Mouse (Mus musculus) bone marrow, adult 2 months (tissue): Measurements from ENCODE around the gene Sdk2. TPM values are rescaled to one million over a fixed set of nuclear protein-coding genes. Genes with fewer than 3 reads are reported as not detected.

ENCODE experiments used
- H3K27ac ChIP-seq: fragments of 200-500 bp; 2 replicates; pipeline ENCODE4 v1.5.1; 2012; ENCODE audit warnings: low read depth, mild to moderate bottlenecking, control low read depth, inconsistent platforms, low read length; ENCODE audit not compliant: control insufficient read depth, poor library complexity, insufficient read depth
- H3K4me1 ChIP-seq: fragments of 200-500 bp; 2 replicates; pipeline ENCODE4 v1.6.1; 2011; ENCODE audit warnings: low read length; ENCODE audit not compliant: control insufficient read depth, insufficient read depth
- H3K4me3 ChIP-seq: fragments of 200-500 bp; replicated peaks from 2 replicates; pipeline ENCODE3; 2011; ENCODE audit warnings: mild to moderate bottlenecking, low read depth, low read length, control low read depth; ENCODE audit not compliant: control insufficient read depth
- CTCF ChIP-seq: fragments of 200-500 bp; IDR thresholded peaks from 2 replicates; pipeline ENCODE4 v1.5.1; 2011; ENCODE audit warnings: low read length, control low read depth; ENCODE audit not compliant: control insufficient read depth, insufficient read depth
- POLR2A ChIP-seq: fragments of 200-500 bp; IDR thresholded peaks from 2 replicates; pipeline ENCODE4 v1.6.1; 2011; ENCODE audit warnings: low read depth, mild to moderate bottlenecking, control low read depth, low read length, borderline replicate concordance; ENCODE audit not compliant: control insufficient read depth
- WGBS: fragments of 180-500 bp; shearing (Covaris S2); methylation state at CpG from one replicate; pipeline ENCODE4 v1.1.7; 2018; 5-methylcytosine and 5-hydroxymethylcytosine counted together
- polyA plus RNA-seq: library from polyadenylated mRNA; stranded (reverse); fragments of >200 nt; gene quantifications from 2 replicates; pipeline ENCODE4 v1.2.4, GENCODE M21; 2011; ENCODE audit warnings: low replicate concordance; ENCODE audit not compliant: missing spikeins, insufficient read depth, insufficient read length

Sdk2 gene
- polyA plus RNA-seq, 1 experiment = 0.17 TPM

GRCm38 (mm10) chr11:114016889-114017392 is 49.9 kb downstream of the Sdk2 start:
- no peak overlapping the region for H3K4me3 ChIP-seq
- H3K27ac ChIP-seq = no peak overlapping the region
- H3K4me1 ChIP-seq = no peaks in the 10 kb centered on the region
- WGBS = 64% methylated on average over 14 of the region's 14 CpGs
- no peak for TF ChIP-seq CTCF
- TF ChIP-seq POLR2A = no peak

DNA sequence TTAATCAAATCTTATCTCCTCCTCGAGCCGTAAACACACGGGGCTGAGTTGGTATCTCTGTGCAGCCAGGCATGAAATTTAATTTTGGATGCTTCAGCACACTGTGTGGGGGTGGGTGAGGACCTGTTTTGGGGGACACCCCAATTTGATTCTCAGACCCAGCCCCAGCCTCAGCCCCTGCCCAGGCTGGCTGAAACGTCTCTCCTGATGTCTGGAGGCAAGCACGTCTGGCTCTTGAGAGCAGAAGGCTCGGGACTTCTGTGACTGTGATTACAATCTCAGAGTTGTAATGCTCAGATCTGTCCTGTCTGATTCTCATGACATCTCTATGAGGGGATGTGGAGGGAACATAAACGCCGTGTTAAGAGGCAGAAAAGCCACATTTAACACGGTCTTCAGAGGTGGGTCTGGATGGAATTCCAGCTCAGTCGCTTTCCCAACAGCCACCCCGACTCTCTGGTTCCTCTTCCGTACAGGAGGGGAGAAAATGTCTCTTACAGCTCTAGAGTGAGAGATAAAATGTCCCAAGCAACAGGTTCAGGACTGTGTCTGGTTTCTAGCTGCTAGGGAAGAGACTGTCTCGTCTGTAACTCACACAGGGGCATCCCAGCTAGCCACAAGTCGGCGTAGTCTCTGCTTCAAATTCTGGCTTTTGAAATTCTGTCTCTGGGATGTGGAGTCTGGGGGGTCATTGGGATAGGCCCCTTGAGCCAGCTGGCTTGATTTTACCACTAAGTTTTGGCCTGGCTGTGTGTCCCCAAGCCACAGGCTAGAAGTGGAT is 50.5 kb downstream of the Sdk2 start:
- WGBS = 52% methylated on average over 15 of the region's 15 CpGs
- H3K4me1 ChIP-seq = no peaks in the 10 kb centered on the region
- TF ChIP-seq POLR2A = no peak
- TF ChIP-seq CTCF = no peak
- no peak overlapping the region for H3K4me3 ChIP-seq
- H3K27ac ChIP-seq = no peak overlapping the region

DNA sequence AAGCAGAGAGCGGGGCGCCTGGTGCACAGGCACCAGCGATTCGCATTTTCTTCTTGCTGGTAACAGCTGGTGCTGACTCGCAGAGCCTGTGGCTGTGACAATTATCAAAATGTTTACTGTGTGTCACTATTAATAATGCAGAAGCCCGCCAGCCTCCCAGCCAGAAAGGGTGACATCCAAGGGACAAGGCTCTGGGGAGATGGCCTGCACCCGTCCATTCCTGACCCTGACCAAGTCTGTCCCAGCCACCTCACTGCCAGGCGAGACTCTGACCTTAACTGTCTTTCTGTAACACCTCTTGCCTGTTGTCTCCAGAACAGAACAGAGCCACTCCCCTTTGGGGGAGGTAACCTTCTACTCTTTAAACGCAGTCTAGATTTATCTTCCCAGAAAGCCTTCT is 55.3 kb downstream of the Sdk2 start:
- no peak overlapping the region for H3K4me3 ChIP-seq
- H3K27ac ChIP-seq = no peak overlapping the region
- no peak for TF ChIP-seq CTCF
- no peak for TF ChIP-seq POLR2A
- WGBS = 73% methylated on average over 9 of the region's 9 CpGs
- H3K4me1 ChIP-seq = no peaks in the 10 kb centered on the region

- WGBS = 70% methylated on average over 12 of the region's 12 CpGs
- H3K27ac ChIP-seq = no peak overlapping the region
- no peaks in the 10 kb centered on the region for H3K4me1 ChIP-seq
- TF ChIP-seq CTCF (no peak), POLR2A (no peak)
- no peak overlapping the region for H3K4me3 ChIP-seq
Observed at GRCm38 (mm10) chr11:114005879-114006278, 61.0 kb downstream of the Sdk2 start.

- WGBS = 75% methylated on average over 7 of the region's 7 CpGs
- TF ChIP-seq CTCF = no peak
- TF ChIP-seq POLR2A = no peak
Observed at GRCm38 (mm10) chr11:114004651-114005050, 62.2 kb downstream of the Sdk2 start.

GRCm38 (mm10) chr11:114003195-114003594 is 63.7 kb downstream of the Sdk2 start:
- TF ChIP-seq CTCF (no peak), POLR2A (no peak)
- H3K4me3 ChIP-seq = no peak overlapping the region
- no peaks in the 10 kb centered on the region for H3K4me1 ChIP-seq
- no peak overlapping the region for H3K27ac ChIP-seq
- WGBS = 74% methylated on average over 3 of the region's 3 CpGs

More at GRCm38 (mm10) chr11:114004651-114005050, 62.2 kb downstream of the Sdk2 start:
- Histone ChIP-seq H3K27ac (no peak overlapping the region), H3K4me3 (no peak overlapping the region), H3K4me1 (no peaks in the 10 kb centered on the region)

DNA sequence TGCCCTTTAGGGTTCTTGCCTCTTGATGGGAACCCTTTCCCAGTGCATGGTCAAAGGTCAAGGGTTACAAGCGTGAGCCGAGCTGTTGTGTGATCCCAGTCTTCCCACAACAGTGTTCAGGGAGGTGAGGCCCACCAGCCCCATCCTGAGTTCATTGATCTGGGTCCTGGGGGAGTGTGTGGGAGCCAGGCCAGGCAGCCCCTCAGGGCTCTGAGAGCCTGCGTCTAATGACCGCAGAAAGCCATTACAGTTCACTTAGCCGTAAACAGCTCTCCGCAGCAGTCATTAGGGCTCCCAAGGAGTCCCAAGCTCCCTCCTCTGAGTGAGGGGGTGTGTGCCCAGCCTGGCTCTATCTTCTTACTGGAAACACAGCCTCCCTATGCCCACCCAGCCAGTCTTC is 66.8 kb downstream of the Sdk2 start:
- Histone ChIP-seq H3K4me3 (no peak overlapping the region), H3K27ac (no peak overlapping the region), H3K4me1 (no peaks in the 10 kb centered on the region)
- no peak for TF ChIP-seq CTCF
- TF ChIP-seq POLR2A = no peak
- 65% methylated on average over 6 of the region's 6 CpGs for WGBS

GRCm38 (mm10) chr11:113998702-113999101 is 68.1 kb downstream of the Sdk2 start:
- Histone ChIP-seq H3K4me3 (no peak overlapping the region), H3K27ac (no peak overlapping the region), H3K4me1 (no peaks in the 10 kb centered on the region)
- TF ChIP-seq CTCF = no peak
- TF ChIP-seq POLR2A = no peak
- WGBS = 84% methylated on average over 3 of the region's 3 CpGs

GRCm38 (mm10) chr11:113993921-113994320 is 72.9 kb downstream of the Sdk2 start:
- WGBS = 90% methylated on average over 6 of the region's 6 CpGs
- Histone ChIP-seq H3K27ac (no peak overlapping the region), H3K4me3 (no peak overlapping the region), H3K4me1 (no peaks in the 10 kb centered on the region)
- TF ChIP-seq CTCF (no peak), POLR2A (no peak)
